Mouse (Mus musculus): ENCODE measurements at regions not wholly inside any gene's neighbourhood (a gene's known extent, or its start where the extent isn't known, plus 50 kb on each side); places are given as distances from the start of the nearest gene placed in this dataset.

- Histone ChIP-seq H3K36me3 (ENCODE audit: control insufficient read depth, insufficient read depth) (no peaks in the 10 kb centered on the region), H3K79me2 (ENCODE audit: control insufficient read depth, insufficient read depth) (no peaks in the 10 kb centered on the region), H3K4me3 (ENCODE audit: insufficient read depth, poor library complexity, severe bottlenecking) (no peak overlapping the region), H3K79me3 (ENCODE audit: low read depth) (no peaks in the 10 kb centered on the region), H3K27me3 (ENCODE audit: control insufficient read depth, insufficient read depth, insufficient read length) (no peaks in the 10 kb centered on the region), H3ac (ENCODE audit: control insufficient read depth, insufficient read length, low read depth) (no peak overlapping the region)
- TF ChIP-seq MYOG (IDR thresholded peaks at IDR 0.05; ENCODE audit: control insufficient read depth, extremely low read depth, insufficient read length): no peak
- no peak for TF ChIP-seq MYOD1 (IDR thresholded peaks at IDR 0.05; ENCODE audit: control insufficient read depth, insufficient read length, low read depth)
- no peak for TF ChIP-seq CTCF (IDR thresholded peaks at IDR 0.05; ENCODE audit: control insufficient read depth, insufficient read depth, insufficient read length)
- no peak for TF ChIP-seq CEBPB (IDR thresholded peaks at IDR 0.05; ENCODE audit: low read depth)
Observed at GRCm38 (mm10) chr2:17868145-17868544, 128.6 kb downstream of the H2al2a start.

- TF ChIP-seq USF1 (IDR thresholded peaks at IDR 0.05; ENCODE audit: low read depth) (no peak), CEBPB (IDR thresholded peaks at IDR 0.05; ENCODE audit: low read depth) (no peak), FOSL1 (IDR thresholded peaks at IDR 0.05; ENCODE audit: insufficient read depth, low read length, poor library complexity, severe bottlenecking) (no peak), MYOG (IDR thresholded peaks at IDR 0.05; ENCODE audit: control insufficient read depth, extremely low read depth, insufficient read length) (no peak), CTCF (IDR thresholded peaks at IDR 0.05; ENCODE audit: control insufficient read depth, insufficient read depth, insufficient read length) (no peak), MAX (IDR thresholded peaks at IDR 0.05) (no peak), MYOD1 (IDR thresholded peaks at IDR 0.05; ENCODE audit: control insufficient read depth, insufficient read length, low read depth) (no peak)
- H3K79me2 ChIP-seq (ENCODE audit: control insufficient read depth, insufficient read depth): no peaks in the 10 kb centered on the region
- H3ac ChIP-seq (ENCODE audit: control insufficient read depth, insufficient read length, low read depth): no peak overlapping the region
- H3K27me3 ChIP-seq (ENCODE audit: control insufficient read depth, insufficient read depth, insufficient read length): no peaks in the 10 kb centered on the region
- no peaks in the 10 kb centered on the region for H3K79me3 ChIP-seq (ENCODE audit: low read depth)
- no peaks in the 10 kb centered on the region for H3K36me3 ChIP-seq (ENCODE audit: control insufficient read depth, insufficient read depth)
- no peak overlapping the region for H3K4me3 ChIP-seq (ENCODE audit: insufficient read depth, poor library complexity, severe bottlenecking)
Observed at GRCm38 (mm10) chr2:17867341-17867740, 129.4 kb downstream of the H2al2a start.

GRCm38 (mm10) chr2:17861765-17862495 is 130.7 kb upstream of the Nebl start:
- H3K79me2 ChIP-seq (ENCODE audit: control insufficient read depth, insufficient read depth): no peaks in the 10 kb centered on the region
- H3ac ChIP-seq (ENCODE audit: control insufficient read depth, insufficient read length, low read depth): no peak overlapping the region
- TF ChIP-seq MAX (IDR thresholded peaks at IDR 0.05): no peak
- TF ChIP-seq MYOD1 (IDR thresholded peaks at IDR 0.05; ENCODE audit: control insufficient read depth, insufficient read length, low read depth): no peak
- no peak for TF ChIP-seq MYOG (IDR thresholded peaks at IDR 0.05; ENCODE audit: control insufficient read depth, extremely low read depth, insufficient read length)
- TF ChIP-seq CEBPB (IDR thresholded peaks at IDR 0.05; ENCODE audit: low read depth): no peak
- no peak for TF ChIP-seq USF1 (IDR thresholded peaks at IDR 0.05; ENCODE audit: low read depth)
- TF ChIP-seq FOSL1 (IDR thresholded peaks at IDR 0.05; ENCODE audit: insufficient read depth, low read length, poor library complexity, severe bottlenecking): no peak
- TF ChIP-seq CTCF (IDR thresholded peaks at IDR 0.05; ENCODE audit: control insufficient read depth, insufficient read depth, insufficient read length): no peak
- no peaks in the 10 kb centered on the region for H3K36me3 ChIP-seq (ENCODE audit: control insufficient read depth, insufficient read depth)
- H3K27me3 ChIP-seq (ENCODE audit: control insufficient read depth, insufficient read depth, insufficient read length): no peaks in the 10 kb centered on the region
- no peaks in the 10 kb centered on the region for H3K79me3 ChIP-seq (ENCODE audit: low read depth)
- no peak overlapping the region for H3K4me3 ChIP-seq (ENCODE audit: insufficient read depth, poor library complexity, severe bottlenecking)

GRCm38 (mm10) chr2:17860922-17861559 is 129.8 kb upstream of the Nebl start:
- no peaks in the 10 kb centered on the region for H3K79me2 ChIP-seq (ENCODE audit: control insufficient read depth, insufficient read depth)
- H3K4me3 ChIP-seq (ENCODE audit: insufficient read depth, poor library complexity, severe bottlenecking): no peak overlapping the region
- no peaks in the 10 kb centered on the region for H3K36me3 ChIP-seq (ENCODE audit: control insufficient read depth, insufficient read depth)
- H3K27me3 ChIP-seq (ENCODE audit: control insufficient read depth, insufficient read depth, insufficient read length): no peaks in the 10 kb centered on the region
- TF ChIP-seq USF1 (IDR thresholded peaks at IDR 0.05; ENCODE audit: low read depth) (no peak), FOSL1 (IDR thresholded peaks at IDR 0.05; ENCODE audit: insufficient read depth, low read length, poor library complexity, severe bottlenecking) (no peak), CTCF (IDR thresholded peaks at IDR 0.05; ENCODE audit: control insufficient read depth, insufficient read depth, insufficient read length) (no peak), MYOD1 (IDR thresholded peaks at IDR 0.05; ENCODE audit: control insufficient read depth, insufficient read length, low read depth) (no peak), MAX (IDR thresholded peaks at IDR 0.05) (no peak), CEBPB (IDR thresholded peaks at IDR 0.05; ENCODE audit: low read depth) (no peak), MYOG (IDR thresholded peaks at IDR 0.05; ENCODE audit: control insufficient read depth, extremely low read depth, insufficient read length) (no peak)
- H3ac ChIP-seq (ENCODE audit: control insufficient read depth, insufficient read length, low read depth): no peak overlapping the region
- no peaks in the 10 kb centered on the region for H3K79me3 ChIP-seq (ENCODE audit: low read depth)

- TF ChIP-seq MYOD1 (IDR thresholded peaks at IDR 0.05; ENCODE audit: control insufficient read depth, insufficient read length, low read depth): no peak
- no peak for TF ChIP-seq CEBPB (IDR thresholded peaks at IDR 0.05; ENCODE audit: low read depth)
- no peak for TF ChIP-seq MYOG (IDR thresholded peaks at IDR 0.05; ENCODE audit: control insufficient read depth, extremely low read depth, insufficient read length)
- TF ChIP-seq FOSL1 (IDR thresholded peaks at IDR 0.05; ENCODE audit: insufficient read depth, low read length, poor library complexity, severe bottlenecking): no peak
- TF ChIP-seq CTCF (IDR thresholded peaks at IDR 0.05; ENCODE audit: control insufficient read depth, insufficient read depth, insufficient read length): no peak
- TF ChIP-seq MAX (IDR thresholded peaks at IDR 0.05): no peak
- no peak for TF ChIP-seq USF1 (IDR thresholded peaks at IDR 0.05; ENCODE audit: low read depth)
- H3K27me3 ChIP-seq (ENCODE audit: control insufficient read depth, insufficient read depth, insufficient read length): no peaks in the 10 kb centered on the region
- H3K79me3 ChIP-seq (ENCODE audit: low read depth): no peaks in the 10 kb centered on the region
- H3ac ChIP-seq (ENCODE audit: control insufficient read depth, insufficient read length, low read depth): no peak overlapping the region
- no peaks in the 10 kb centered on the region for H3K36me3 ChIP-seq (ENCODE audit: control insufficient read depth, insufficient read depth)
- H3K79me2 ChIP-seq (ENCODE audit: control insufficient read depth, insufficient read depth): no peaks in the 10 kb centered on the region
- no peak overlapping the region for H3K4me3 ChIP-seq (ENCODE audit: insufficient read depth, poor library complexity, severe bottlenecking)
Observed at GRCm38 (mm10) chr2:17859234-17859633, 128.0 kb upstream of the Nebl start.

All from C2C12 (cell line).